Mouse (Mus musculus): ENCODE data around the gene Zfp593.

DNA sequence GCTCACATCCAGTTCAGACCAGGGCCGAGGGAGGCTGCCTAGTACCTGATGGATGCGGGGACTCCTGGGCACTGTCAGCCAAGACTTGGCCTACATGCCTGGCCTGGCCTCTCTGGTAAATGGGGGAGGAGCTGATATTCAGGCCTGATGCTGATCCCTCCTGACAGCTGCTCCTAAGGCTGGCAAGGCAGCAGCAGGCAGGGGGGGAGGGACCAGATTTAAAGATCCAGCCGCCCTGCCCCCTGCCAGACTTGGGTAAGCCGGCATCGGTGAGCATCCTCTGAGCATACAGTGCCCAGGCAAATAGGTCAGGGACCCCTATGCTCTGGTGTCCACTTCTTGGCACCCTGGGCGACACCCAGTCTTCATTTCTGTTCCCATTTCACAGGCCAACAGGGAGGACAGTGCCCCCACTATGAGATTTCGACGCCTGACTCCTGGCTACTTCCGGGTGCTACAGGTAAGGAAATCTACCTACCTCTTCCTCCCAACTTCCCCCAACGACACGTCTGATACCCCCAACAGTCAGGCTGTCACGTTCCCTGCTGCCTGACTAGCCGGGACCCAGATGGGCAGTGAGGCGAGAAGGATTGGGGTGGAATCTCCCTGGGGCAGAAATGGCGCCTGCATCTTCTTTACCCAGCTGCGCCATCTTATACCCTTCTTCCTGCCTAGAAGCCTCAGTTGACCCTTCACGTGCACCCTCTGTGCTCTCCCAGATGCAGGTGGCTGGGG is 1.7 kb downstream of the Zfp593 start, which contains the start of gene E130218I03Rik:
- TF ChIP-seq CTCF (IDR thresholded peaks at IDR 0.05; ENCODE audit: low read depth) (no peak), EP300 (IDR thresholded peaks at IDR 0.05; ENCODE audit: low read depth) (no peak)

Data from heart, postnatal 0 days (tissue).